Mouse (Mus musculus): ENCODE measurements around the gene Xrcc4. TPM values are rescaled to one million over a fixed set of nuclear protein-coding genes. Genes with fewer than 3 reads are reported as not detected.
A peak's percentile ranks its signal among the peaks of the same experiment; 100 is the strongest.
"Not testable (repeated sequence)": the region's sequence is repeated elsewhere in the genome, so short reads cannot be mapped to it uniquely, and the experiment has no call there.

The Xrcc4 gene
- total RNA-seq, 1 experiment from 2014 or later, result 23.3 TPM

GRCm38 (mm10) chr13:89833053-89833670 lies 256.2 kb downstream of the Xrcc4 start:
- ATAC-seq (replicated peaks; ENCODE audit: low read depth, poor library complexity, severe bottlenecking), result no peak

DNA sequence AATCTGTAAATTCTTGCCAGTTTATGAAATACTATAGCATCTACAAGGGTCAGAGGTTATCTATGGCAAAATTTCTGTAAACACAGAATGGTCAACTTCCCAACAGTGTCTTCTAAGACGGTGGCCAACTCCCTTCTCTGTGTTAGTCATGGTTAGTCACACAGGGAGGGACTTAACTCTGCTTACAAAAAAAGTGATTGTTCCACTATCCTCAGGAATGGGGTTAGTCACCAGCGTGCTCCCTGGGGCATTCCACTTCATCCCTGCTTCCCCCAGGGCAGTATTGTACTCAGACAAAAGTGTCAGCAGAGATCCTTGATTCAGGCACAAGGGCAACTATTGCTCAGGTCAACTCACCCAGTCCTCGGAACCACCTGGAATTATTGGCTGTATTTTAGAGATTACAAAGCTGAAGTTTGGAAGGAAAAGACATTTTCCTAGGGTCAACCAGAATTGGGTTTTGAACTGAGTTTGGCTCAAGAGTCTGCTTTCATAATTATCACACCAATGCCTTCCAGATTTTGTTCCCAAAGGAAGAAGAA lies 260.9 kb downstream of the Xrcc4 start:
- ATAC-seq (replicated peaks; ENCODE audit: low read depth, poor library complexity, severe bottlenecking), result no peak

GRCm38 (mm10) chr13:89827838-89828237 lies 261.6 kb downstream of the Xrcc4 start:
- ATAC-seq (replicated peaks; ENCODE audit: low read depth, poor library complexity, severe bottlenecking), result no peak

DNA sequence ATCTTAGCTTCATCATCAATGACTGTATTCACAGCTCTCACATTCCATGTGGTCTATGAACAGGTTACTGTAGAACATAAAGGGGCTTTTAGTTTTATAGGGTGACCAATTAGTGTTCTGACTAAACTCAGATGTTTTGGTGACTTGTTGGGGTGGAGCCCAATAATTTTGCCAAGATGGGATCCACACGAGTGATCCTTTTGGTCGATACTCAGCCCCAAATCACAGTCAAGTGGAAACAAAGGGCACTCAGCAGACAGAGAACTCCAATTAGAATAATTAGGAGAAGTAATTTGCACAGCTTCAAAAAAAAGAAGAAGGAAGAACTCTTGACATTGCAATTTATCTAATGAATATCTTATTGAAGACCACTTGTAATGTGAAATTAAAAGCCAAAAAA lies 274.9 kb downstream of the Xrcc4 start:
- ATAC-seq (replicated peaks; ENCODE audit: low read depth, poor library complexity, severe bottlenecking), result no peak

DNA sequence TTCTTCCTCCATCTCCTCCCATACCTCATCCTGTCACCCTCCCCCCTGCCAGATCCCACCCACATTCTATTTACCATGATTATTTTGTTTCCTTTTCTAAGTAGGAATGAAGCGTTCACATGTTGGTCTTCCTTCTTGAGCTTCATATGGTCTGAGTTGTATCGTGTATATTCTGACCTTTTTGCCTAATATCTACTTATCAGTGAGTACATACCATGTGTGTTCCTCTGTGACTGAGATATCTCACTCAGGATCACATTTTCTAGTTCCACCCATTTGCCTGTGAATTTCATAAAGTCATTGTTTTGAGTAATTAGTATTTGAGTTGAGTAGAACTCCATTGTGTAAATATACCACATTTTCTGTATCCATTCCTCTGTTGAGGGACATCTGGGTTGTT lies 277.2 kb downstream of the Xrcc4 start:
- ATAC-seq (replicated peaks; ENCODE audit: low read depth, poor library complexity, severe bottlenecking), result no peak

GRCm38 (mm10) chr13:89809024-89809423 lies 280.4 kb downstream of the Xrcc4 start:
- no peak for ATAC-seq (replicated peaks; ENCODE audit: low read depth, poor library complexity, severe bottlenecking)

- ATAC-seq (replicated peaks; ENCODE audit: low read depth, poor library complexity, severe bottlenecking), result no peak
Measured at GRCm38 (mm10) chr13:89801901-89802300, 287.5 kb downstream of the Xrcc4 start.

GRCm38 (mm10) chr13:89797721-89798120 lies 291.7 kb downstream of the Xrcc4 start:
- no peak for ATAC-seq (replicated peaks; ENCODE audit: low read depth, poor library complexity, severe bottlenecking)

DNA sequence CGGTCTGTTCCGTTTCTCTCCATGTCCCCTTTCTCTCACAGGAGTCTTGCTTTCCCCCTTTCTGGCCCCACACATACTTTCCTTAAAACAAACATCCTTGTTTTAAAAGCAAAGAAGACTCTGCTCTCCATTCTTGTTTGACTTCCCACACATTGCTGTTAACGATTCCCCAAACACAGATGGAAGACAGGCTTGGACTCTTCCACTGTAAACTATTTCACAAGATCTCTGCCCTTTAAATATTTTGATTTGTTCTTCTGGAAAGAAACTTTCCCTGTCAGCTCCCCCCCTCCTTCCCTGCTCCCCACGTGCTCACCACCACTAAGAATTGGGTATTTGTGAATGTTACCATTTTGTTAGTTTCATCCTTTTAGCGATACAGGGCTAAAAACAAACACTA lies 297.9 kb downstream of the Xrcc4 start:
- no peak for ATAC-seq (replicated peaks; ENCODE audit: low read depth, poor library complexity, severe bottlenecking)

DNA sequence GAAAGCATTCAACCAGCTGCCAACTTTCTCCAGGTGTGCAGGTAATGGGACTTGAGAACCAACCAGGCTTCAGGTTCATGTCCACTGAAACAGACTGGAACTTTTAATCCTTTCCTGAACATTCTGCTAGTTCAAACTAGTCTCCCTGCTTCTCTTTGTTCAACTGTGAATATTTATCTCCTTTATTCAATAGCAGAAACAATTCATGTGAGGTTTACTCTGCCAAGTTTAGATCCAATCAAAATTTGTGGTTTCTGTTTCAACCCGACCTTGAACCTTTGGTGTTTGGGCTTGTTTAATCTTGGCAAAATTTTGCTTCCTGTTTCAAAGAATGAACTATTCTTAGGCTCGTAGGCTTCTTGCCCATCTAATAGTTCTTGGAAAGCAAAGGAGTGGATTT lies 306.5 kb downstream of the Xrcc4 start:
- no peak for ATAC-seq (replicated peaks; ENCODE audit: low read depth, poor library complexity, severe bottlenecking)

GRCm38 (mm10) chr13:89780276-89780675 lies 309.1 kb downstream of the Xrcc4 start:
- no peak for ATAC-seq (replicated peaks; ENCODE audit: low read depth, poor library complexity, severe bottlenecking)

GRCm38 (mm10) chr13:89779208-89779911 lies 310.0 kb downstream of the Xrcc4 start:
- peak; percentile 68 for ATAC-seq (replicated peaks; ENCODE audit: low read depth, poor library complexity, severe bottlenecking)

DNA sequence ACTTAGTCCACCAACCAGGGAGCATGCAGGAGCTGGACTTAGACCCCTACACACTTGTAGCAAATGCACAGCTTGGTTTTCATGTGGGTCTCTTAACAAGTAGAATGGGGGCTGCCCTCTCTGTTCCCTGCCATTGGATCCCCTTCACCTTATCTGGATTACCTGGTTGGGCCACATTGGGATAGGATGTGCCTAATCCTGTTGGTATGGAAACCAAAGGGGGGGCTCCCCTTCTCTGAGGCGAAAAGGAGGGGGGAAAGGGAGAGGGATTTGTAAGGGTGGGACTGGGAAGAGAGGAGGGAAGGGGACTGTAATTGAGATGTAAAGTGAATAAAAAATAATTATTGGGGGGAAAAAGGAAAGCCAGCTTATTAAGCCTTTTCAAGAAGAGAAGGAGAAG lies 311.6 kb downstream of the Xrcc4 start:
- ATAC-seq (replicated peaks; ENCODE audit: low read depth, poor library complexity, severe bottlenecking), result no peak

DNA sequence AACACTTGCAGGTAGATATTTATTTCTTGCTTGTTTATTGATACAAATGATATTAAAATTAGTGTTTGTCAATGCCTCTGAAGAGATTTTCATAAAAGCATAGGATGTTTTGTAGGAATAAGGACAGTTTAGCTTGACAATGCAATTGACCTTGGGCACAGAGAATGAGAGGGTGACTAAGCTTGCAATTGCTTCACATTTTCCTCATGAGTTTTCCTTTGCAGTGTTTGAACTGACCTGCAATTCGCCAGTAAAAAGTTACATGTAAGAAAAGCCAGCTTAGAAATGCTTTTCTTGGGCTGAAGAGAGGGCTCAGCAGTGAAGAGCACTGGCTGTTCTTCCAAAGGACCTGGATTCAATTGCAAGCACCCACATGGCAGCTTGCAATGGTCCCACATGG lies 312.3 kb downstream of the Xrcc4 start:
- ATAC-seq (replicated peaks; ENCODE audit: low read depth, poor library complexity, severe bottlenecking), result no peak

- ATAC-seq (replicated peaks; ENCODE audit: low read depth, poor library complexity, severe bottlenecking), result peak; percentile 54; the same call in 1 of the 2 replicates
Measured at GRCm38 (mm10) chr13:89766551-89766950, 322.9 kb downstream of the Xrcc4 start.

DNA sequence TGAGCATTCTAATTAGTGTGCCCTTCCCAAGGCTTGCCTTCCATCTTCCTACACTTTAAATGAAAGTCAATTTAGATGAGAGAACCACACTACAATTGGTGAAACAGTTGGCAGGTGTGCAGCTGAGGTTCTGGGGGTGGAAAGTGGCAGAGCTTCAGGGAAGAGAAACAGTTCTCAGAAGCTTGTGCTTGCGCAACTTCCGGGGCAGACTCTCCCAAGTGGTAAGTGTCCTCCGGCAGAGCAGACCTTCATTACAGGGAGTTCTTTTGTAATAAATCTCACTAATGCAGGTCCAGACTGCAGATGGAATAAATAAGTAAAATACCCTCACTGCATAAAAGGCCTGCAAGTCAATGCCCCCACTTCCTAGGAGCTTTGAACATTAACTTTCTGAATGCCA lies 323.4 kb downstream of the Xrcc4 start:
- peak; percentile 94 for ATAC-seq (replicated peaks; ENCODE audit: low read depth, poor library complexity, severe bottlenecking)

DNA sequence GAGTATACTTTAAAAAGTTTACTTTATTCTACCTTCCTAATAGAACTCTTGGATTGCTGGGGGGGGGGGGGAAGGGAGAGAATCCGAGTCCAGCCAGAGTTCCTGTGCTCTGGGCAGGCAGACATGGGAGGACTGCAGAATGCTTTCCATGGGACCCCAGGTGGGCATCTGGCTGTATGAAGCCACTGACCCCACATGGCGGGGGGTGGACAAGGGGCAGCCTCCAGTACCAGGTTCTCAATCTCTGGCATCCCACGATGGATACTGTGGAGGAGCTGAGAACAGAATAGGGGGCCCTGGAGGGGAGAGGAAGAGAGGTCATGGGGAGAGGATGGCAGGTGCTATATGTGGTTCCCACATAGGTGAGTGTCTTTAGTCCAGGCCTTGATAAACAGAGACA lies 327.1 kb downstream of the Xrcc4 start:
- no peak for ATAC-seq (replicated peaks; ENCODE audit: low read depth, poor library complexity, severe bottlenecking)

DNA sequence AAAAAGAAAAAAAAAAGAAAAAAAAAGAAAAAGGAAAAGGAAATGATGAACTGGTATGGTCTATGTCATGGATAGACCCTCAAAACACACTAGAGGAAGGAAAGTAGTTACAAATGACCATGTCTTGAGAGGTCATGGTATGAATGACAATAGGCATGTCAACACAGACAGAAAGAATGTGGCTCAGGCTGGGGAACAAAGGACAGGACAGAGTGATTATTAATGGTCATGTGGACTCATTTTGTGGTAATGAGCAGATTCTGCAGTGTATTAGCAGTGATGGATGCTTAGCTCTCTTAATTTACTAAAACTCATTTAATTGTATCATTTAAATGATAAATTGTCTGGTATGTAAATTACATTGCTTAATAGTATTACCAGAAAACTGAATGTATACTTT lies 333.1 kb downstream of the Xrcc4 start:
- no peak for ATAC-seq (replicated peaks; ENCODE audit: low read depth, poor library complexity, severe bottlenecking)

GRCm38 (mm10) chr13:89750562-89750961 lies 338.8 kb downstream of the Xrcc4 start:
- not testable (repeated sequence) for ATAC-seq (replicated peaks; ENCODE audit: low read depth, poor library complexity, severe bottlenecking)

DNA sequence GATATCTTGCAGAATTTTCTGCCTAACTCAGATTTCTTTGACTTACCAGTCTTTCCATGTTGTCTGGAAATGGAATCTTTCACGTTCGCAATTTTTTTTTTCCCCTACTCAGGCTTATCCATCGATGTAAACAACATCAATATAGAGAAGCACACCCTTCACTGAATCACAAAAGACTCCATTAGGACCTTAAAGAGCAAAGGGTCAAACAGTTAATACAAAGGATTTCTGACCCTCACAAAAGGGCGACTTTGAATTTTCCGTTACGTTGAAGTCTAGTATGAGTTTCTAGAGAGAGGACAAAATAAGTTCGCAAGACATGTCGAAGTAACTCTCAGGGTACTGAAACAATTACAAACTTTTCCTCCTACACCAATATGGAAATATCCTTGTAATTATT lies 346.2 kb downstream of the Xrcc4 start:
- no peak for ATAC-seq (replicated peaks; ENCODE audit: low read depth, poor library complexity, severe bottlenecking)

DNA sequence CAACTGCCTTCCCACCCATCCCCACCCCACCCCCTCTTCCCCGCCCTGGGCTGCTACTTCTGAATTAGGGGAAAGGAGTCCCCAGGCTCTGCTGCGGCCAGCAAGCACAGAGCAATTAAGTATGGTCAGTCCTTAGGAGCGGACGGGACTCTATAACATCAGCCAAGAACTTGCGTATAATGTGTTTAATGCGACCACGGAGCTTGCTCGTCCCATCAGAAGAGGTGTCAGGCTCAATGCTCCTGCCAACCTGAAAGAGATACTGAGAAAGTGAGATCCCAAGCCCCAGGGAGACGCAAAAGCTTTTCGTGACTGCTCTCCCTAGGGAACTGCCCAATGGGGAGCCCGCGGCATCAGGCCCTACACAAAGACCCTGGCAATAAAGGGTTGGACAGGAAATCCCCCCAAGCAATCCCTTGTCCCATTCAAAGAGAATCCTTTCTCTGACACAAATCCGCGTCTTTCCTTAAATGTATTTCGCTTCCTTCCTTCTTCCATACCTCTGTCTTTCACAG lies 346.7 kb downstream of the Xrcc4 start:
- no peak for ATAC-seq (replicated peaks; ENCODE audit: low read depth, poor library complexity, severe bottlenecking)
